Mouse (Mus musculus): ENCODE measurements around the gene Yod1.

The Yod1 gene

GRCm38 (mm10) chr1:130770487-130770886 lies 53.4 kb downstream of the Yod1 start:
- DNase-seq = no peak

- DNase-seq = no peak
Measured at GRCm38 (mm10) chr1:130770981-130771494, 53.9 kb downstream of the Yod1 start.

Measured in cerebellum, postnatal 14 days (tissue).